Mouse (Mus musculus): ENCODE data around the gene Gm2244.
"Not testable (repeated sequence)": the region's sequence is repeated elsewhere in the genome, so short reads cannot be mapped to it uniquely, and the experiment has no call there.

The Gm2244 gene

GRCm38 (mm10) chr14:19549863-19550262 lies at the start of gene Gm2244:
TSS of gene Gm2244 (minus strand) at chr14:19549963.
- in situ Hi-C loops (cut with MboI, MseI), result not testable (repeated sequence)

GRCm38 (mm10) chr14:19584804-19585667 lies 35.3 kb upstream of the Gm2244 start, which contains the start of gene Gm2237:
TSS of gene Gm2237 (minus strand) at chr14:19585135.
- in situ Hi-C loops (cut with MboI, MseI), result not testable (repeated sequence)
